Mouse (Mus musculus): ENCODE results near the gene Hira. TPM values are rescaled to one million over a fixed set of nuclear protein-coding genes. Genes with fewer than 3 reads are reported as not detected.
"Not testable (repeated sequence)": the region's sequence is repeated elsewhere in the genome, so short reads cannot be mapped to it uniquely, and the experiment has no call there.

The Hira gene
- polyA plus RNA-seq, 1 experiment from 2014 or later = 53.8 TPM

DNA sequence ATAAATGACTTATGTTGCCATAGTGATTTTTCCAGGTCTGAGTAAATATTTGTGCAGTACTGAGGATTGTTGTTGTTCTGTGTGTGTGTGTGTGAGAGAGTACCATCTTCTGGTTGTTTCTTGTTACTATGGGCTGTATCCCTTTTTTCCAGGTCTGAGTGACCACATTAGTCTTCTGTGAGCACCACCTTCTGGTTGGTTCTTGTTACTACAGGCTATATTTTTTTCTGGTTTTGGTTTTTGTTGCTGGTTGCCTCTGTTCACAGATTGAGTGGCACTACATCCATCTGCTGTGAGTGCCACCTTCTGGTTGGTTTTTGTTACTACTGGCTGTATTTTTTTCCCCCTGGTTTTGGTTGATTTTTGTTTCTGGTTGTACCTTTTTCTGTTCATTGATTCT, 18.3 kb upstream of the Hira start:
- in situ Hi-C loops (cut with MboI; ENCODE audit: low pct_unique_long_range_greater_than_20kb) = no loop called here
- TF ChIP-seq CTCF (IDR thresholded peaks at IDR 0.05) = peak; percentile 73
- DNase-seq (ENCODE audit: low read depth, low spot score) (no peak), ATAC-seq (peak; percentile 15)
- H3K27me3 ChIP-seq = no peaks in the 10 kb centered on the region
- POLR2A ChIA-PET = no interaction called here
- CTCF ChIA-PET = interaction anchor here (1.0 kb wide), 1 partner anchor 22 kb away, joined by 3 read pairs; the partner anchor contains the start of genes 2510002D24Rik and Gm28539

DNA sequence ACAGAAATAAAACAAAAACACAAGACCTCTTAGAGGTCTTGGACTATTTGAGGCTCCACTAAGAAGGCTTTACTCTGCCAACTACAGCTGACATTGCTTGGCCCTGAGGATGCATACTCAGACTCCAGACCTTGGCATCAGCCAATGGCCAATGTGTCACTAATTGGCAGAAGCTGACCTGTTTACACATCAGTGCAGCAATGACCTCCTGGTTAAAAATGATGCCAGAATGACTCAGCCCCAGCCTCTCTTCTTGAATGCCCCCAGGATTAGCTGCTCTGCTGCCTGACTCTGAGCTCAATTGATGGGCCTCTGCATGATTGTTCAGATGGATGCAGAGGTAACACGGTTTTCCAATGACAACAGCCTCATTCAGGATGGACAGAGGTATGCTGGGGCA, 16.7 kb upstream of the Hira start:
- ChIA-PET POLR2A (no interaction called here), CTCF (interaction anchor here (1.2 kb wide), 1 partner anchor 45 kb away, joined by 4 read pairs; no protein-coding TSS in a partner anchor)
- DNase-seq (ENCODE audit: low read depth, low spot score) (peak; percentile 93), ATAC-seq (peak; percentile 97)
- no peak for TF ChIP-seq CTCF (IDR thresholded peaks at IDR 0.05)
- H3K27me3 ChIP-seq = no peaks in the 10 kb centered on the region
- in situ Hi-C loops (cut with MboI; ENCODE audit: low pct_unique_long_range_greater_than_20kb) = no loop called here

DNA sequence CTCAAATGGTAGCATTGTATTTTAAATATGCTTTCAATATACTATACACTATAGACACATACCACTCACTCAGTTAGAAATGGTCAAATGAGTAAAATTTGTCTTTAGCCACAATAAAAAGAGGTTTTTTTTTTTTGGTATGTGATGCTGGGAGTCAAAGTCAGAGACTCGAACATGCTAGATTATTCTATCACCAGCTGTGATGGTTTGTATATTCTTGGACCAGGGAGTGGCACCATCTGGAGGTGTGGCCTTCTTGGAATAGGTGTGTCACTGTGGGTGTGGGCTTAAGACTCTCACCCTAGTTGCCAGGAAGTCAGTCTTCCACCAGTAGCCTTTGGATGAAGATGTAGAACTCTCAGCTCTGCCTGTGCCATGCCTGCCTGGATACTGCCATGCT, 6.3 kb upstream of the Hira start:
- POLR2A ChIA-PET; ATAC-seq; H3K27me3 ChIP-seq; in situ Hi-C loops (cut with MboI; ENCODE audit: low pct_unique_long_range_greater_than_20kb); DNase-seq (ENCODE audit: low read depth, low spot score); CTCF ChIA-PET: not testable (repeated sequence)

DNA sequence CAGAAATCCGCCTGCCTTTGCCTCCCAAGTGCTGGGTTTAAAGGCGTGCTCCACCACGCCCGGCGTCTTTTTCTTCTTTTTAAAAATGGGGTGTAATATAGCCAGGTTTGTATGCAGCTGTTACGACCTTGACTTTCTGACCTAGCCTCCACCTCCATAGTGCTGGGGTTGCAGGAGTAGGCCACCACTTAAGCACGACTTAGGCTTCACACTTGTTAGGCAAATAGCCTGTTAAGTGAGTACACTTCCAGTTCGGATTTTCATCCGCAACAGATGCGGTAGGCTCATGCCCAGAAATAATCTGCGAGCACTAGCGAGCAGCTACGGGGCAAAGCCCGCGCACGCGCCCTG, 771 bp upstream of the Hira start:
- ATAC-seq = no peak

DNA sequence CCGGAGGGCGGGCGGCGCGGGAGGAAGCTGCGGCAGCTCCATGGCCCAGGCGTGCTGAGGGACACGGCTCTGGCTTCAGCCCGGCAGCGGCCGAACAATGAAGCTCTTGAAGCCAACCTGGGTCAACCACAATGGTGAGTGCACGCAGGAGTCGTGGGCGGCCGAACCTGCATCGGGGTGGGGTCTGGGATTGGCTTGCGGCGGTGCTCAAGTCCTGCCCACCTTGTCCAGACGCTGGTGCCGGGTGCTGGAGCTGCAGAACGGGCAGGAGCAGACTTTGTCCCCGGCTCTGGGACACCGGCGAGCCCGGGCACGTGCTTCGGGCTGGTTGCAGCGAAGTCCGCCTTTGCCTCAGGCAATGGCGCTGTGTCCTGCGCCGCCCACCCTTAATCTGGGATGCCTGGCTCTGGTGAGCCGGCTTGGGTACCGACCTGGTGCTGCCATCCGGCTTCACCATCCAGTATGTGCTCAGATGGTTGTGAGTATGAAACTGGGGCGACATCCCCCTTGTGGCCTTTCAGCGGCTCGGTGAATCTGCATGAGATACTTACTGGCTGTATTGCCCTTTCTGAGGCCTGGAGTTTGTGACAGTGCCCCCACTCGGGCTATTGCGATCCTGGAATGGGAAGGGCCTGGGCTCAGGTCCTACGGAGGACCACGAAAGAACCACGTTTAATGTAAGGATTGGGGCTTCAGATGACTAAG, 701 bp downstream of the Hira start:
- TF ChIP-seq CTCF (IDR thresholded peaks at IDR 0.05) = no peak
- ChIA-PET POLR2A (interaction anchor here (0.6 to 1.4 kb wide), 4 partner anchors 18 to 1322 kb away, joined by 3 to 5 read pairs (median 3); partner anchors contain the start of genes 2510002D24Rik and Gm28539), CTCF (interaction anchor here (1.5 kb wide), 2 partner anchors 20 to 45 kb away, joined by 4 to 6 read pairs; no protein-coding TSS in a partner anchor)
- peak; percentile 40 for ATAC-seq
- in situ Hi-C loops (cut with MboI; ENCODE audit: low pct_unique_long_range_greater_than_20kb) = no loop called here
- H3K27me3 ChIP-seq = no peaks in the 10 kb centered on the region
- no peak for DNase-seq (ENCODE audit: low read depth, low spot score)

More for the DNA sequence above, 771 bp upstream of the Hira start:
- no peak for DNase-seq (ENCODE audit: low read depth, low spot score)
- no peaks in the 10 kb centered on the region for H3K27me3 ChIP-seq
- CTCF ChIA-PET = no interaction called here
- no peak for TF ChIP-seq CTCF (IDR thresholded peaks at IDR 0.05)
- POLR2A ChIA-PET = interaction anchor here (0.6 to 1.4 kb wide), 3 partner anchors 9 to 62 kb away, joined by 3 read pairs; no protein-coding TSS in a partner anchor
- in situ Hi-C loops (cut with MboI; ENCODE audit: low pct_unique_long_range_greater_than_20kb) = no loop called here

DNA sequence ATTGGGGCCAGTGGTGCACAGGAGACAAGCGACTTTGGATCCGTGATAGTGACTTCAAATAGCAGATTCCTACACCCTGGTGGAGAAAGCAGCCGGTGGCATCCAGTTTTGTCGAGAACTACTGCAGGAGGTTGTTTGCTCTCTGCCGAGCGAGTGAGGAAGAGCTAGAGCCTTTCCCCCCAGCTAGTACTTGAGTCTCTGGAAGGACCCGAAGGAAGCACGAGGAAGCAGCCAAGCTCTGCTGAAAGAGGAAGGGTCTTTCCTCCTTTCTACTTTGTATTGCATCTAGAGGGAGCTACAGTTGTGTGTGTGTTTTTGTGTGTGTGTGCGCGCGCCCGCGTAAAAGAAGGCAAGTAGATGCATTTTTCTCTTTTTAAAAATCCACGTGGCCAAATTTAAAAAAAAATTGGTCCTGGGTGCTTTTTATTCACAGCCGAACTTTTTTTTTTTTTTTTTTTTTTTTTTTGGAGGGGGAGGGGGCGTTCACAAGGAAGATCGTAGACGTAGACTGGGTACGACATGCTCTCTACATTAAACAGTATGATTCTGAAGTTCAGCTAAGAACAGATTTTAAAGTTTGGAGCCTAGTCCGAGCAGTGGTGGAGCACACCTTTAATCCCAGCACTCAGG, 1.4 kb downstream of the Hira start:
- ATAC-seq (no peak), DNase-seq (ENCODE audit: low read depth, low spot score) (no peak)
- CTCF ChIA-PET = interaction anchor here (1.5 kb wide), 1 partner anchor 45 kb away, joined by 6 read pairs; no protein-coding TSS in a partner anchor
- in situ Hi-C loops (cut with MboI; ENCODE audit: low pct_unique_long_range_greater_than_20kb) = no loop called here
- H3K27me3 ChIP-seq = no peaks in the 10 kb centered on the region
- no peak for TF ChIP-seq CTCF (IDR thresholded peaks at IDR 0.05)
- POLR2A ChIA-PET = interaction anchor here (1.2 kb wide), 2 partner anchors 19 to 42 kb away, joined by 3 to 5 read pairs; partner anchors contain the start of genes 2510002D24Rik and Gm28539

DNA sequence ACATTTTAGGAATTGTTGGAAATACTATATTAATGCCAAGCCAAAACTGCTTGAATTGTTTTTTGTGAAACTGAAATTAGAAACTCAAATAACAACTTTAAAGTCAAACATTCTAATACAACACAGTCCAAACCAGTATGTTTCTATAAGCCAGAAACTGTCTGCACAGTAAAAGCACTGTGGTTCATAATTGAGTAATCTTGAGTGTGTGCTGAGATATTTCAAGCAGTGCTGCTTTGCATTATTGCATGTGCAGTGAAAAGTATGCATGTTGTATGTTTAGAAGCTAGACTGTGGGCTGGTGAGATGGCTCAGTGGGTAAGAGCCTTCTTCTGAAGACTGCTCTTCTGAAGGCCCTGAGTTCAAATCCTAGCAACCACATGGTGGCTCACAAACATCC, 7.2 kb downstream of the Hira start:
- ATAC-seq = no peak
- no peak for TF ChIP-seq CTCF (IDR thresholded peaks at IDR 0.05)
- no peak for DNase-seq (ENCODE audit: low read depth, low spot score)
- in situ Hi-C loops (cut with MboI; ENCODE audit: low pct_unique_long_range_greater_than_20kb) = no loop called here
- ChIA-PET POLR2A (interaction anchor here (0.7 kb wide), 1 partner anchor 1732 kb away, joined by 3 read pairs; no protein-coding TSS in a partner anchor), CTCF (no interaction called here)
- no peaks in the 10 kb centered on the region for H3K27me3 ChIP-seq

DNA sequence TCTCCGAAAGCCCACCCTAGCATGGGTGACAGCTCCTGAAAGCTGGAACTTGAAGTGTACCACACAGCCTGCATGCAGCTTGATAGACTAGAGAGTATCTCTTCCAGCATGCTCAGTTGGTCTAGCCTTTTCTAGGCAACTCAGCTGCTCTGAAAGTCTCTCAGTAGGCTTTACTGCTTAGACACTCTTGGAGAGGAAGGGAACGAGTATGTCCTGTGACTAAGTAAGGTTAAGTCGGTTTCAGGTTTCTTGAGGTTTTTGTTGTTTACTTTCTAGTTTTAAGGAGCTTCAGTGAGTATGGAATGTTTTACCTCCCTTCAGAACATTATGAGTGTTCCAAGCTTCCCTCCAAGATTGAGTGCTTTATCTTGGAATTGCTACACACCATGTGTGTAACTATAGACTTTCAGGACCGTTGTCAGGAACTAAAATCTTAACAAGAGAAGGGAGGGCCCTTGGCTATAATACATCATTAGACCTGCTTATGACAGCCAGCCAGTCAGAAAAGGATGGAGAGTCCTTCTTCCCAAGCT, 17.1 kb downstream of the Hira start:
- ATAC-seq = peak; percentile 62
- in situ Hi-C loops (cut with MboI; ENCODE audit: low pct_unique_long_range_greater_than_20kb) = no loop called here
- ChIA-PET CTCF (interaction anchor here (1.0 to 1.7 kb wide), 4 partner anchors 8 to 13 kb away, joined by 3 to 7 read pairs (median 4); no protein-coding TSS in a partner anchor), POLR2A (no interaction called here)
- DNase-seq (ENCODE audit: low read depth, low spot score) = no peak
- TF ChIP-seq CTCF (IDR thresholded peaks at IDR 0.05) = no peak
- H3K27me3 ChIP-seq = no peaks in the 10 kb centered on the region

DNA sequence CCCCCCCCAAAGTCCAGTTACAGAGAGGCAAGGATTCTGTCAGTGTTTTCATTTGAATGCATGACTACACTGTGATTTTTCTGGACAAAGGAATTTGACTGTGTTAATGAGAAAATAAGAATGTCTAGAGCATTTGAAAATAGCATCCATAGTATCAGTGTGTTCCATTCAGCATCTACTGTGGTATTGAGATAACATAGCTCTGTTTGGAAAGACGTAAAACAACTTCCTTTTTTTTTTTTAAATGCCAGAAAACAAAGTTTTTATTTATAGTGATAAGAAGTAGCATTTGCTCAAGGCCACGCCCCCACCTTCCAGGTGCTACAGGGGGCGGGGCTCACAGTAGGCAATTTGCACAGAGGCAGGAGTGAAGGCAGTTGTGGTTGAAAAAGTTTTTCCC, 18.4 kb downstream of the Hira start:
- TF ChIP-seq CTCF (IDR thresholded peaks at IDR 0.05) = no peak
- CTCF ChIA-PET = interaction anchor here (0.8 kb wide), 1 partner anchor 21 kb away, joined by 3 read pairs; no protein-coding TSS in a partner anchor

DNA sequence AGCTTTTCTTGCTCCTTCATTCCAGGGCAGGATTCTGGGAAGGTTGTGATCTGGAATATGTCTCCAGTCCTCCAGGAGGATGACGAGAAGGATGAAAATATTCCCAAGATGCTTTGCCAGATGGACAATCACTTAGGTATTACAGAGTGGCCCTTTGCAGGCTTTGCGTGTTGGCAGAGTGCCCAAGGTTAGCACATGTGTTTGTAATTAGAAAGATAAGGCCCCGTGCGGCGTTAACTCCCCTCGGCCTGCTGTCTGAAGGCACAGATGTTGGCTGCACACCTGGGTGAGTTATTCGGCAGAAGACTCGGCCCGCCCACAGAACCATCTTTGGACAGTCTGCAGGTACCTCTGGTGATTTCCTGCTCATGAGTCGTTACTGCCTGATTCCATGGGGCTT, 19.6 kb downstream of the Hira start:
- POLR2A ChIA-PET = no interaction called here
- DNase-seq (ENCODE audit: low read depth, low spot score) (no peak), ATAC-seq (no peak)
- H3K27me3 ChIP-seq = no peaks in the 10 kb centered on the region
- CTCF ChIA-PET = interaction anchor here (1.3 to 2.7 kb wide), 4 partner anchors 8 to 209 kb away, joined by 3 to 10 read pairs (median 6); partner anchors contain the start of genes Hira and Mrpl40
- no peak for TF ChIP-seq CTCF (IDR thresholded peaks at IDR 0.05)
- in situ Hi-C loops (cut with MboI; ENCODE audit: low pct_unique_long_range_greater_than_20kb) = no loop called here

More for the DNA sequence above, 18.4 kb downstream of the Hira start:
- no peak for DNase-seq (ENCODE audit: low read depth, low spot score)
- POLR2A ChIA-PET = no interaction called here
- in situ Hi-C loops (cut with MboI; ENCODE audit: low pct_unique_long_range_greater_than_20kb) = no loop called here
- ATAC-seq = no peak
- H3K27me3 ChIP-seq = no peaks in the 10 kb centered on the region

Data from Patski (cell line).